Mouse (Mus musculus) megakaryocyte, embryonic 14.5 days (primary cell): ENCODE data around the gene Wnt9a.
"Not testable (repeated sequence)": the region's sequence is repeated elsewhere in the genome, so short reads cannot be mapped to it uniquely, and the experiment has no call there.

Experiments used
- FLI1 ChIP-seq: IDR thresholded peaks from 2 replicates; pipeline ENCODE4 v1.6.1; 2012; ENCODE audit warnings: low read length, inconsistent platforms, mixed read lengths
- GATA1 ChIP-seq: IDR thresholded peaks from 3 replicates; pipeline ENCODE4 v1.6.1; 2012; ENCODE audit warnings: mixed read lengths, low read length, inconsistent platforms, borderline replicate concordance

DNA sequence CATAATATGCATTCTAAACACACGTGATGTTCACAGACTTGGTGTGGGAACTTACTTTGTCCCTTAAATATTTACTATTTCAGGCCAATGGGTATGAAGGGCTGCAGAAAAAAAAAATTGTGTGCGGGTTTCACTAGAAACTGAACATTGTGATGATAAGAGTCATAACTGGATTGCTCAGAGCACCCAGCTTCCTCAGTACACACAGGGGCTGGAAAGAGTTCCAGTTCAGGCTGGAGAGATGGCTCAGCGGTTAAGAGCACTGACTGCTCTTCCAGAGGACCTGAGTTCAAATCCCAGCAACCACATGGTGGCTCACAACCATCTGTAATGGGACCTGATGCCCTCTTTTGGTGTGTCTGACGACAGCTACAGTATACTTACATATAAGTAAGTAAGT lies 61.2 kb downstream of the Wnt9a start:
- not testable (repeated sequence) for TF ChIP-seq GATA1, FLI1
